Mouse (Mus musculus): ENCODE results near the gene Xaf1. TPM values are rescaled to one million over a fixed set of nuclear protein-coding genes. Genes with fewer than 3 reads are reported as not detected.
"Not testable (repeated sequence)": the region's sequence is repeated elsewhere in the genome, so short reads cannot be mapped to it uniquely, and the experiment has no call there.

Gene Xaf1
- total and polyA plus RNA-seq, 2 experiments from 2014 or later, result 3.1 to 4.8 TPM

DNA sequence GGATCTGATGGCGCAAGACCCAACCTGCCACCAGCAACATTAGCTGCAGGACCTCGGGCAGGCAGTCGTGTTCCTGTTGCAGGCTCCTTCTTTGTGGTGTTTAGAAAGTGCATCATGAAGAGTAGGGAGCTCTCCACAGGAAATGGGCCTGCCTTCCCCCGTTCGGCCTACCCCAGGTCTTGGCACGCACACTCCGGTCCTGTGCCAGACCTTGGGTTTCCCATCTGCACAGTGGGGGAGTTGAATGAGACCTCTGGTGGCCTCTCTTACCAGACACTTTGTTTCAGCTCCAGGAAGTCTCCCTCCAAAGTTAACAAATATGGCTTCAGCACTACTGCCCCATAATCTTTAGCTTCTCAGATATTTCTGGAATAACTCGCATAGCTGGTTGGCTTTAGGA lies 35.3 kb downstream of the Xaf1 start:
- DNase-seq, result no peak
- WGBS, result 81% methylated on average over 8 of the region's 8 CpGs
- Histone ChIP-seq H3K27ac (ENCODE audit: low read depth, low read length) (no peak overlapping the region), H3K4me3 (ENCODE audit: low read depth, low read length) (no peak overlapping the region), H3K36me3 (ENCODE audit: insufficient read depth) (no peaks in the 10 kb centered on the region), H3K27me3 (ENCODE audit: insufficient read depth, low read length) (no peaks in the 10 kb centered on the region), H3K9me3 (ENCODE audit: low read length) (no peaks in the 10 kb centered on the region), H3K9ac (no peak overlapping the region), H3K4me1 (ENCODE audit: insufficient read depth) (no peaks in the 10 kb centered on the region), H3K4me2 (ENCODE audit: low read depth) (no peak overlapping the region)
- no peak for TF ChIP-seq CTCF (IDR thresholded peaks at IDR 0.05; ENCODE audit: low read depth)
- no peak for ATAC-seq

DNA sequence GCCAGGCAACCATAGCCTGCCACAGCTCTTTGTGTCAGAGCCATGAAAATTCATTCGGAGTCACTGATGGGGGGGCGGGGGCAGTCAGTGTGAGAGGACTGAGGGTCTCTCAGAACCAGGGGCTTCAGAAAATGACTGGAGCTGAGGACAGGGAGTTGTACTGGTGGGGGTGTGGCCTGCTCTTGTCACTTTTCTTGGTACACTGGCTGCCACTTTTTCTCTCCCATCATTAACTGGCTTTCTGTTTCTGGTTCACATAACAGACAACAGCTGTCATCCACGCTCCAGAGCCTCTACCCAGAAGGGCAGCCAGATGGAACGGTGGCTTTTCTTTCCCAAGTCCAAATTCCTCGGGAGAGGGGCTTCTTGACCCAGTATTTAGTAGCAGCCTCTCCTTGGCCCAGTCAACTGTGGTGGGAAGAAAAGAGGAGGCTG lies 37.0 kb downstream of the Xaf1 start:
- no peak for TF ChIP-seq CTCF (IDR thresholded peaks at IDR 0.05; ENCODE audit: low read depth)
- Histone ChIP-seq H3K4me3 (ENCODE audit: low read depth, low read length) (no peak overlapping the region), H3K9me3 (ENCODE audit: low read length) (no peaks in the 10 kb centered on the region), H3K27me3 (ENCODE audit: insufficient read depth, low read length) (no peaks in the 10 kb centered on the region), H3K4me1 (ENCODE audit: insufficient read depth) (no peaks in the 10 kb centered on the region), H3K4me2 (ENCODE audit: low read depth) (no peak overlapping the region), H3K36me3 (ENCODE audit: insufficient read depth) (no peaks in the 10 kb centered on the region), H3K9ac (no peak overlapping the region), H3K27ac (ENCODE audit: low read depth, low read length) (no peak overlapping the region)
- WGBS, result 25% methylated on average over 5 of the region's 5 CpGs
- DNase-seq (no peak), ATAC-seq (no peak)

DNA sequence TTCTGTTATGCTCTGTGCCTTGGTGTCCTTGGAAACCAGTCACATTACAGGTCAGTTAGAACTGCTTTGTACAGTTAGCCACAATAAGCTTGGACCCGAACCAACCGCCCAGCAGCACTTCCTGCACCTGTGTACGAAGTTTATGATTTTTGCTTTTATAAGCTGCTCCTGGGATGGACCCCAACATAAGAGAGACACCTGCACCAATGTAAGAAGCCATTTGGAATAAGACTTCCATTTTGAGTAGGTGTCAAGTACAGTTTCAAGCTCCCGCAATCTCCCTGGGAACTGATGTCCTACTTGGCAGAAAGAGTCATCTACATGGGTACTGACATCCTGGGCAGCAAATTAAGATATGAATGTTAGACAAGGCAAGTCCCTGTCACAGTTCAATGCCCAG lies 38.3 kb downstream of the Xaf1 start:
- DNase-seq (no peak), ATAC-seq (no peak)
- no peak for TF ChIP-seq CTCF (IDR thresholded peaks at IDR 0.05; ENCODE audit: low read depth)
- Histone ChIP-seq H3K36me3 (ENCODE audit: insufficient read depth) (no peaks in the 10 kb centered on the region), H3K27me3 (ENCODE audit: insufficient read depth, low read length) (no peaks in the 10 kb centered on the region), H3K9ac (no peak overlapping the region), H3K4me1 (ENCODE audit: insufficient read depth) (no peaks in the 10 kb centered on the region), H3K4me2 (ENCODE audit: low read depth) (no peak overlapping the region), H3K27ac (ENCODE audit: low read depth, low read length) (no peak overlapping the region), H3K4me3 (ENCODE audit: low read depth, low read length) (no peak overlapping the region), H3K9me3 (ENCODE audit: low read length) (no peaks in the 10 kb centered on the region)
- 85% methylated on average over 4 of the region's 4 CpGs for WGBS

- ATAC-seq (peak; percentile 88), DNase-seq (peak; percentile 83)
- peak; percentile 82 for TF ChIP-seq CTCF (IDR thresholded peaks at IDR 0.05; ENCODE audit: low read depth)
- Histone ChIP-seq H3K4me1 (ENCODE audit: insufficient read depth) (no peaks in the 10 kb centered on the region), H3K36me3 (ENCODE audit: insufficient read depth) (no peaks in the 10 kb centered on the region), H3K27ac (ENCODE audit: low read depth, low read length) (no peak overlapping the region), H3K4me2 (ENCODE audit: low read depth) (no peak overlapping the region), H3K9ac (no peak overlapping the region), H3K9me3 (ENCODE audit: low read length) (no peaks in the 10 kb centered on the region), H3K27me3 (ENCODE audit: insufficient read depth, low read length) (no peaks in the 10 kb centered on the region), H3K4me3 (ENCODE audit: low read depth, low read length) (no peak overlapping the region)
- WGBS, result 15% methylated on average over 7 of the region's 7 CpGs
Measured at GRCm38 (mm10) chr11:72342549-72343237, 41.3 kb downstream of the Xaf1 start.

- ATAC-seq; H3K9ac ChIP-seq; H3K4me2 ChIP-seq (ENCODE audit: low read depth); H3K27me3 ChIP-seq (ENCODE audit: insufficient read depth, low read length); DNase-seq; H3K27ac ChIP-seq (ENCODE audit: low read depth, low read length); H3K4me3 ChIP-seq (ENCODE audit: low read depth, low read length); H3K36me3 ChIP-seq (ENCODE audit: insufficient read depth); H3K9me3 ChIP-seq (ENCODE audit: low read length); H3K4me1 ChIP-seq (ENCODE audit: insufficient read depth): not testable (repeated sequence)
- 89% methylated on average over 5 of the region's 5 CpGs for WGBS
Measured at GRCm38 (mm10) chr11:72343238-72343625, 41.8 kb downstream of the Xaf1 start.

GRCm38 (mm10) chr11:72343904-72344303 lies 42.5 kb downstream of the Xaf1 start:
- H3K27me3 ChIP-seq (ENCODE audit: insufficient read depth, low read length), result no peaks in the 10 kb centered on the region
- no peak overlapping the region for H3K4me2 ChIP-seq (ENCODE audit: low read depth)
- peak; percentile 65 for TF ChIP-seq CTCF (IDR thresholded peaks at IDR 0.05; ENCODE audit: low read depth)
- no peaks in the 10 kb centered on the region for H3K36me3 ChIP-seq (ENCODE audit: insufficient read depth)
- DNase-seq (peak; percentile 66), ATAC-seq (peak; percentile 38; the same call in 1 of the 2 replicates)
- H3K9me3 ChIP-seq (ENCODE audit: low read length), result no peaks in the 10 kb centered on the region
- WGBS, result 28% methylated on average over 8 of the region's 8 CpGs
- no peaks in the 10 kb centered on the region for H3K4me1 ChIP-seq (ENCODE audit: insufficient read depth)
- no peak overlapping the region for H3K4me3 ChIP-seq (ENCODE audit: low read depth, low read length)
- no peak overlapping the region for H3K27ac ChIP-seq (ENCODE audit: low read depth, low read length)
- H3K9ac ChIP-seq, result no peak overlapping the region

GRCm38 (mm10) chr11:72344486-72344885 lies 43.1 kb downstream of the Xaf1 start:
- no peak for DNase-seq
- H3K4me1 ChIP-seq (ENCODE audit: insufficient read depth), result no peaks in the 10 kb centered on the region
- H3K9me3 ChIP-seq (ENCODE audit: low read length), result no peaks in the 10 kb centered on the region
- no peaks in the 10 kb centered on the region for H3K36me3 ChIP-seq (ENCODE audit: insufficient read depth)
- 89% methylated on average over 11 of the region's 11 CpGs for WGBS
- no peak overlapping the region for H3K4me2 ChIP-seq (ENCODE audit: low read depth)
- no peaks in the 10 kb centered on the region for H3K27me3 ChIP-seq (ENCODE audit: insufficient read depth, low read length)
- no peak for ATAC-seq
- H3K27ac ChIP-seq (ENCODE audit: low read depth, low read length), result no peak overlapping the region
- no peak overlapping the region for H3K9ac ChIP-seq
- H3K4me3 ChIP-seq (ENCODE audit: low read depth, low read length), result no peak overlapping the region
- no peak for TF ChIP-seq CTCF (IDR thresholded peaks at IDR 0.05; ENCODE audit: low read depth)

Data from forebrain, postnatal 0 days (tissue).